Comparison of ENCODE assay signal across 8 mouse cellular contexts in the genomic region with DNA sequence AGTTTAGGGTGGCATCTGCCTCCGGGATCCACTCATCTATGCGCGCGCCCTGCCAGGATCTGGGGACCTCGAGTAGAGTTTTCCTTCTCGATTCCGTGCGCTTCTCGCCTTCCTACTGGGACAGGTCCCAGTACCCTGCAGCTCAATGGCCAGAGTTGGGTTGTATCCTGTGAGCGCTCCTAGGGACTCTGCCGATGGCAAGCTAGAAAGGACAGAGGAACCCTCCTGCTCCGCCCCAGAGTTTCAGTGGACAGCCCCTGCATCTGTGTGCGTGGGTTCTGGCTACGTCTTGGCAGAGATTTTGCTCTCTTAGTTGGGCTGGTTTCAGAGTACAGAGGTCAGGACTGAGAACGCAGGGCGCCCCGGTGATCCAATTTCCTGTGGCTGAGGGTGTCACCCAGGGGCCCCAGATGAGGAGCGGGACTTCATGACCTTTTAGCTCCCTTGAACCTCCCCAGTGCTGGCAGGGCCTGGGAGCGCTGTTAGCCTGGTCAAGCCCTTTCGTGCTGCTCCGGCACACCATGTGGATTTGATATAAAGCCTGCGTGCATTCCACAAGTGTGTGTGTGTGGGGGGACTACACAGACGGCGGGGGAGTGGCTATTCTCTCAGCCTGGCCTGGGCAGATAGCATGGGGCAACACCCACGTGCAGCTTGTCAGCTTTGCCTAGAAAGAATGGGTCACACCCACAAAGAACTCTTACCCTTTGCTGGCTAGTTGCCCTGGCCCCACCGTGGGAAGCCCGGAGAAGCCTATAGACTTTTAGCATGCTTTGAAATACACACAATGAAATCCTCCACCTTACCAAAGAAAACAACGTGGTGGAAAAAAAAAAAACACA. TPM values are rescaled to one million over a fixed set of nuclear protein-coding genes. Genes with fewer than 3 reads are reported as not detected.
DNase-seq lines count a peak whose midpoint lies in the region; ATAC-seq and TF ChIP-seq lines count a peak whose summit lies in the region.
"Not testable (repeated sequence)": the region's sequence is repeated elsewhere in the genome, so short reads cannot be mapped to it uniquely, and the experiment has no call there.

No protein-coding gene starts in this region.

- H3K27ac ChIP-seq in embryonic facial prominence, embryonic 12.5 days; neural tube, embryonic 13.5 days (replicated peaks): not testable (repeated sequence)

- not testable (repeated sequence) for H3K27me3 ChIP-seq in C2C12 (ENCODE audit: control insufficient read depth, insufficient read depth, insufficient read length); embryonic facial prominence, embryonic 12.5 days; neural tube, embryonic 13.5 days

- DNase-seq in heart, adult 18-20 months: peak; percentile 55 to 60
- peak; percentile 22 for DNase-seq in kidney, adult 9 months
- peak; percentile 32 for DNase-seq in liver
- DNase-seq in lung, postnatal 36 days: peak; percentile 19

- not testable (repeated sequence) for ATAC-seq in embryonic facial prominence, embryonic 12.5 days (ENCODE audit: insufficient number of reproducible peaks, insufficient read depth, low FRiP score, low TSS enrichment)
- ATAC-seq in hematopoietic stem cell, adult 5-6 weeks (replicated peaks in 1 of 2; ENCODE audit: insufficient read depth in 1 of 2, low FRiP score in 2 of 2, low TSS enrichment in 1 of 2, low read depth in 1 of 2, poor library complexity in 2 of 2, severe bottlenecking in 2 of 2): peak; percentile 16 to 22; a peak in 2 of 4 replicates
- ATAC-seq in neural tube, embryonic 13.5 days (ENCODE audit: low read depth): peak; percentile 48; the same call in 1 of the 2 replicates

- TF ChIP-seq CTCF in C2C12 (IDR thresholded peaks at IDR 0.05; ENCODE audit: control insufficient read depth, insufficient read depth, insufficient read length): not testable (repeated sequence)

- peaks cover 16% of the 10 kb centered on the region for H3K79me3 ChIP-seq in C2C12 (ENCODE audit: low read depth)

- H3K36me3 ChIP-seq in C2C12 (ENCODE audit: control insufficient read depth, insufficient read depth); embryonic facial prominence, embryonic 12.5 days; neural tube, embryonic 13.5 days: not testable (repeated sequence)

- not testable (repeated sequence) for H3ac ChIP-seq in C2C12 (ENCODE audit: control insufficient read depth, insufficient read length, low read depth)

- H3K4me3 ChIP-seq in C2C12 (ENCODE audit: insufficient read depth, poor library complexity, severe bottlenecking): peak overlapping the region; percentile 28
- peak overlapping the region; percentile 25 for H3K4me3 ChIP-seq in embryonic facial prominence, embryonic 12.5 days
- not testable (repeated sequence) for H3K4me3 ChIP-seq in neural tube, embryonic 13.5 days

- not testable (repeated sequence) for H3K9me3 ChIP-seq in embryonic facial prominence, embryonic 12.5 days; neural tube, embryonic 13.5 days

- 4% methylated on average over 19 of the region's 28 CpGs for WGBS in embryonic facial prominence, embryonic 12.5 days
- WGBS in neural tube, embryonic 13.5 days: 6% methylated on average over 17 of the region's 28 CpGs

- peak overlapping the region; percentile 36 for H3K4me2 ChIP-seq in embryonic facial prominence, embryonic 12.5 days (replicated peaks)
- peak overlapping the region; percentile 26; the same call in 1 of the 2 replicates for H3K4me2 ChIP-seq in neural tube, embryonic 13.5 days

- H3K9ac ChIP-seq in embryonic facial prominence, embryonic 12.5 days; neural tube, embryonic 13.5 days: not testable (repeated sequence)

- not testable (repeated sequence) for H3K4me1 ChIP-seq in embryonic facial prominence, embryonic 12.5 days; neural tube, embryonic 13.5 days (replicated peaks)

- peaks cover 30% of the 10 kb centered on the region for H3K79me2 ChIP-seq in C2C12 (ENCODE audit: control insufficient read depth, insufficient read depth)

TF ChIP-seq in C2C12, 6 proteins besides CTCF, POLR2A, EP300 and RAD21:
- peak; percentile 67 for TF ChIP-seq MAX (IDR thresholded peaks at IDR 0.05)
TF ChIP-seq in C2C12: peak in this region for 1; not testable (repeated sequence) for 5.

RNA-seq across cellular contexts. Expression of gene Nid1, which starts 1.0 kb away (rescaled TPM):
- polyA plus RNA-seq in C2C12 (2012; fragmentation: generic; extraction: Trizol): 90.0 TPM
- 61.5 and 65.7 TPM in 2 replicates for polyA plus RNA-seq in embryonic facial prominence, embryonic 12.5 days (2016; fragmentation: Nextera tagmentation; extraction: Ambion mirVana)
- 10 to 100 TPM; 44.3 to 51.5 TPM for total RNA-seq in heart, adult 18-20 months (2021)
- 0.45 TPM in 1 of 2 replicates, not detected in the other for total RNA-seq in hematopoietic stem cell, adult 5-6 weeks (2017)
- polyA plus RNA-seq in neural tube, embryonic 13.5 days (2015; fragmentation: Nextera tagmentation; extraction: Ambion mirVana): 53.1 and 54.8 TPM in 2 replicates

RNA-seq across cellular contexts. Expression of gene Gpr137b, which starts 44.5 kb away (rescaled TPM):
- 19.6 TPM for polyA plus RNA-seq in C2C12 (2012; fragmentation: generic; extraction: Trizol)
- polyA plus RNA-seq in embryonic facial prominence, embryonic 12.5 days (2016; fragmentation: Nextera tagmentation; extraction: Ambion mirVana): 17.1 and 17.7 TPM in 2 replicates
- total RNA-seq in heart, adult 18-20 months (2021): 1 to 10 TPM; 5.1 to 6.7 TPM
- total RNA-seq in hematopoietic stem cell, adult 5-6 weeks (2017): 4.1 and 6.3 TPM in 2 replicates
- polyA plus RNA-seq in neural tube, embryonic 13.5 days (2015; fragmentation: Nextera tagmentation; extraction: Ambion mirVana): 25.0 and 26.1 TPM in 2 replicates
